Mouse (Mus musculus) spleen, embryonic (tissue): ENCODE measurements around the gene Tbp.

Experiments
- CTCF ChIA-PET: fragments of 350-600 bp; sonication (Branson Sonifier 250); formaldehyde crosslinking; loops from one replicate; lab custom pipeline; 2022; lab: Charles Lee

Tbp gene

GRCm38 (mm10) chr17:15499656-15500394 lies at the start of gene Tbp, which contains the start of gene Psmb1:
Gene Tbp (plus strand): TSS chr17:15499888.
Gene Psmb1 (minus strand): TSS chr17:15499751.
- CTCF ChIA-PET, result no interaction called here

- CTCF ChIA-PET, result no interaction called here
Observed at GRCm38 (mm10) chr17:15455203-15455602, 44.5 kb upstream of the Tbp start.

- CTCF ChIA-PET, result no interaction called here
Observed at GRCm38 (mm10) chr17:15456595-15456994, 43.1 kb upstream of the Tbp start.

GRCm38 (mm10) chr17:15459761-15460160 lies 39.9 kb upstream of the Tbp start:
- CTCF ChIA-PET, result no interaction called here

GRCm38 (mm10) chr17:15461921-15462495 lies 37.7 kb upstream of the Tbp start:
- CTCF ChIA-PET, result no interaction called here

GRCm38 (mm10) chr17:15467669-15468068 lies 32.0 kb upstream of the Tbp start:
- CTCF ChIA-PET, result no interaction called here

- CTCF ChIA-PET, result no interaction called here
Observed at GRCm38 (mm10) chr17:15472671-15473070, 27.0 kb upstream of the Tbp start.

- CTCF ChIA-PET, result no interaction called here
Observed at GRCm38 (mm10) chr17:15490542-15490941, 9.1 kb upstream of the Tbp start.

- CTCF ChIA-PET, result no interaction called here
Observed at GRCm38 (mm10) chr17:15497882-15498752, 1.6 kb upstream of the Tbp start.

- CTCF ChIA-PET, result no interaction called here
Observed at GRCm38 (mm10) chr17:15498753-15499113, 955 bp upstream of the Tbp start.

GRCm38 (mm10) chr17:15510694-15511093 lies 11.0 kb downstream of the Tbp start:
- CTCF ChIA-PET, result no interaction called here

GRCm38 (mm10) chr17:15517776-15518175 lies 18.1 kb downstream of the Tbp start:
- CTCF ChIA-PET, result no interaction called here

- CTCF ChIA-PET, result no interaction called here
Observed at GRCm38 (mm10) chr17:15518186-15518585, 18.5 kb downstream of the Tbp start.

GRCm38 (mm10) chr17:15518766-15519165 lies 19.1 kb downstream of the Tbp start:
- CTCF ChIA-PET, result no interaction called here

GRCm38 (mm10) chr17:15526304-15526703 lies 26.6 kb downstream of the Tbp start:
- CTCF ChIA-PET, result interaction anchor here (0.6 kb wide), 1 partner anchor 1143 kb away, joined by 14 read pairs; no protein-coding TSS in a partner anchor

GRCm38 (mm10) chr17:15526986-15527810 lies 27.5 kb downstream of the Tbp start, which contains the start of gene Pdcd2:
Gene Pdcd2 (minus strand): TSS chr17:15527301.
- CTCF ChIA-PET, result no interaction called here

- CTCF ChIA-PET, result no interaction called here
Observed at GRCm38 (mm10) chr17:15527811-15528136, 28.1 kb downstream of the Tbp start.

GRCm38 (mm10) chr17:15528887-15529286 lies 29.2 kb downstream of the Tbp start:
- CTCF ChIA-PET, result interaction anchor here (0.6 kb wide), 1 partner anchor 16 kb away, joined by 10 read pairs; no protein-coding TSS in a partner anchor

GRCm38 (mm10) chr17:15530141-15530540 lies 30.5 kb downstream of the Tbp start:
- CTCF ChIA-PET, result interaction anchor here (0.6 to 0.7 kb wide), 2 partner anchors 14 to 25 kb away, joined by 3 to 5 read pairs; no protein-coding TSS in a partner anchor

- CTCF ChIA-PET, result no interaction called here
Observed at GRCm38 (mm10) chr17:15535162-15535800, 35.6 kb downstream of the Tbp start.

- CTCF ChIA-PET, result no interaction called here
Observed at GRCm38 (mm10) chr17:15535943-15536342, 36.3 kb downstream of the Tbp start.
